Mouse (Mus musculus) testis, adult 2 months (tissue): ENCODE results near the gene Gm5737. TPM values are rescaled to one million over a fixed set of nuclear protein-coding genes. Genes with fewer than 3 reads are reported as not detected.

Source experiments
- H3K27ac ChIP-seq: fragments of 200-500 bp; 2 replicates; pipeline ENCODE4 v1.5.1; 2012; ENCODE audit warnings: low read depth, low read length; ENCODE audit not compliant: control insufficient read depth, insufficient read depth
- H3K27me3 ChIP-seq: fragments of 200-500 bp; 2 replicates; pipeline ENCODE4 v1.6.1; 2012; ENCODE audit warnings: mild to moderate bottlenecking, low read length, moderate library complexity; ENCODE audit not compliant: control insufficient read depth, insufficient read depth
- H3K36me3 ChIP-seq: fragments of 200-500 bp; 2 replicates; pipeline ENCODE4 v1.6.1; 2012; ENCODE audit warnings: mild to moderate bottlenecking, low read length; ENCODE audit not compliant: control insufficient read depth, insufficient read depth
- H3K4me1 ChIP-seq: fragments of 200-500 bp; 2 replicates; pipeline ENCODE4 v1.6.1; 2012; ENCODE audit warnings: low read length; ENCODE audit not compliant: control insufficient read depth, insufficient read depth
- H3K4me3 ChIP-seq: fragments of 200-500 bp; 2 replicates; pipeline ENCODE4 v1.5.1; 2012; ENCODE audit warnings: low read depth, mild to moderate bottlenecking, low read length, moderate library complexity, mixed read lengths; ENCODE audit not compliant: control insufficient read depth
- CTCF ChIP-seq: fragments of 200-500 bp; IDR thresholded peaks from 2 replicates; pipeline ENCODE4 v1.5.1; 2012; ENCODE audit warnings: low read depth, mild to moderate bottlenecking, inconsistent platforms, low read length, moderate library complexity; ENCODE audit not compliant: control insufficient read depth, insufficient read depth, insufficient replicate concordance
- POLR2A ChIP-seq: fragments of 200-500 bp; IDR thresholded peaks from 2 replicates; pipeline ENCODE4 v1.6.1; 2012; ENCODE audit warnings: low read depth, mild to moderate bottlenecking, inconsistent platforms, low read length, moderate library complexity; ENCODE audit not compliant: control insufficient read depth
- polyA plus RNA-seq: library from polyadenylated mRNA; depleted of rRNA; stranded (reverse); fragments of >200 nt; gene quantifications from 2 replicates; pipeline ENCODE4 v1.2.3, GENCODE M21; 2012; rRNA removed

Gene Gm5737
- polyA plus RNA-seq, 1 experiment, result 0.16 TPM

DNA sequence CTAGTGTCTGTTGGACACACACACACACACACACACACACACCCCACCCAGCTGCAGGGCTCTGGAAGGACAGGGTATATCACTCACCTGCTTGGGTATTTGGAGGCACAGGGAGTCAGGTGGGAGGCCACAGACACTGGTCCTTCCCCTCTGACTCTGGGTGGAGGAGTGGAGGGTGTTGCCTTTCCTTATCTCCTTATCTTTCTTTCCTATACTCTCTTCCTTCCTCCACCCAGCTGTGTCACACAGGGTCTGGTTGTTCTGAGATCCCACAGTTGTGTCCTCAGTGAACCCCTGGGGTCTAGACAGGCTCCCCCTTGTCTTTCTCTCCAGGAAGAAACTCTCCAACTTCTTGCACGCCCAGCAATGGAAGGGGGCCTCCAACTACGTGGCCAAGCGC lies 67.8 kb downstream of the Gm5737 start:
- Histone ChIP-seq H3K4me1 (no peaks in the 10 kb centered on the region), H3K27ac (no peak overlapping the region), H3K36me3 (no peaks in the 10 kb centered on the region), H3K27me3 (no peaks in the 10 kb centered on the region), H3K4me3 (no peak overlapping the region)
- TF ChIP-seq POLR2A (no peak), CTCF (no peak)

GRCm38 (mm10) chr7:120880770-120881169 lies 68.6 kb downstream of the Gm5737 start:
- Histone ChIP-seq H3K36me3 (no peaks in the 10 kb centered on the region), H3K4me3 (no peak overlapping the region), H3K27me3 (no peaks in the 10 kb centered on the region), H3K4me1 (no peaks in the 10 kb centered on the region), H3K27ac (no peak overlapping the region)
- TF ChIP-seq POLR2A, result no peak
- no peak for TF ChIP-seq CTCF

Other genes starting within 250 kb of the Gm5737 start
- gene Uqcrc2, start 177.2 kb upstream of the Gm5737 start, polyA plus RNA-seq, result 43.5 and 52.8 TPM in 2 replicates
- gene Pdzd9, start 142.0 kb upstream of the Gm5737 start, polyA plus RNA-seq, result 85.9 and 97.7 TPM in 2 replicates
- 49.1 and 49.9 TPM in 2 replicates for gene Mosmo, start 134.7 kb upstream of the Gm5737 start, polyA plus RNA-seq
- 85.4 and 105 TPM in 2 replicates for gene Vwa3a, start 73.0 kb upstream of the Gm5737 start, polyA plus RNA-seq
- 10.5 and 13.6 TPM in 2 replicates for gene Eef2k, start 30.5 kb downstream of the Gm5737 start, polyA plus RNA-seq
- 25.8 and 26.9 TPM in 2 replicates for gene Polr3e, start 105.4 kb downstream of the Gm5737 start, polyA plus RNA-seq
- gene Cdr2, start 169.9 kb downstream of the Gm5737 start, polyA plus RNA-seq, result 31.9 and 32.2 TPM in 2 replicates
- gene Mfsd13b, start 170.1 kb downstream of the Gm5737 start, polyA plus RNA-seq, result 111 and 130 TPM in 2 replicates
- 9.1 and 9.8 TPM in 2 replicates for gene Mettl9, start 222.1 kb downstream of the Gm5737 start, polyA plus RNA-seq